Mouse (Mus musculus): ENCODE results near the gene Cct8l1.
A peak's percentile ranks its signal among the peaks of the same experiment; 100 is the strongest.

Gene Cct8l1

GRCm38 (mm10) chr5:25515767-25516166 is at the start of gene Cct8l1:
Gene Cct8l1, plus strand, starts transcription at chr5:25516067.
- DNase-seq, result no peak

- no peak for DNase-seq
Measured at GRCm38 (mm10) chr5:25472070-25472469, 43.8 kb upstream of the Cct8l1 start.

- DNase-seq, result no peak
Measured at GRCm38 (mm10) chr5:25475789-25476188, 40.1 kb upstream of the Cct8l1 start.

- DNase-seq, result no peak
Measured at GRCm38 (mm10) chr5:25478863-25479262, 37.0 kb upstream of the Cct8l1 start.

GRCm38 (mm10) chr5:25496652-25497051 is 19.2 kb upstream of the Cct8l1 start:
- DNase-seq, result no peak

- DNase-seq, result no peak
Measured at GRCm38 (mm10) chr5:25497369-25497719, 18.5 kb upstream of the Cct8l1 start.

GRCm38 (mm10) chr5:25497720-25498345 is 18.0 kb upstream of the Cct8l1 start:
- peak; percentile 64 to 75 for DNase-seq

- peak in 1 of 2 experiments; percentile 83 for DNase-seq
Measured at GRCm38 (mm10) chr5:25498346-25498820, 17.5 kb upstream of the Cct8l1 start, which contains the start of gene Kmt2c. Gene Kmt2c, minus strand, starts transcription at chr5:25498783.

GRCm38 (mm10) chr5:25498821-25499422 is 16.9 kb upstream of the Cct8l1 start:
- DNase-seq, result peak; percentile 82 to 91

GRCm38 (mm10) chr5:25499423-25500398 is 16.2 kb upstream of the Cct8l1 start:
- DNase-seq, result peak; percentile 98 to 99

- no peak for DNase-seq
Measured at GRCm38 (mm10) chr5:25500686-25501085, 15.2 kb upstream of the Cct8l1 start.

- no peak for DNase-seq
Measured at GRCm38 (mm10) chr5:25506041-25506440, 9.8 kb upstream of the Cct8l1 start.

- no peak for DNase-seq
Measured at GRCm38 (mm10) chr5:25516301-25516895, 531 bp downstream of the Cct8l1 start.

- no peak for DNase-seq
Measured at GRCm38 (mm10) chr5:25517550-25517949, 1.7 kb downstream of the Cct8l1 start.

GRCm38 (mm10) chr5:25519820-25520219 is 4.0 kb downstream of the Cct8l1 start:
- DNase-seq, result no peak

- no peak for DNase-seq
Measured at GRCm38 (mm10) chr5:25521461-25521860, 5.6 kb downstream of the Cct8l1 start.

GRCm38 (mm10) chr5:25526116-25526515 is 10.2 kb downstream of the Cct8l1 start:
- DNase-seq, result no peak

- no peak for DNase-seq
Measured at GRCm38 (mm10) chr5:25526926-25527325, 11.1 kb downstream of the Cct8l1 start.

GRCm38 (mm10) chr5:25527971-25528370 is 12.1 kb downstream of the Cct8l1 start:
- DNase-seq, result no peak

- peak in 1 of 2 experiments; percentile 14 for DNase-seq
Measured at GRCm38 (mm10) chr5:25528851-25529528, 13.1 kb downstream of the Cct8l1 start.

GRCm38 (mm10) chr5:25529529-25530421 is 13.9 kb downstream of the Cct8l1 start:
- peak; percentile 100 for DNase-seq

Data from lung, postnatal 4 days (tissue).